Mouse (Mus musculus) urinary bladder, postnatal 4 days (tissue): ENCODE data around the gene Pfkfb1.

Experiments used
- DNase-seq, 2 experiments: peaks; one replicate each; pipeline ENCODE4 v3.0.0; 2021 to 2022; ENCODE audit warnings: low spot score in 2 of 2

Pfkfb1 gene

DNA sequence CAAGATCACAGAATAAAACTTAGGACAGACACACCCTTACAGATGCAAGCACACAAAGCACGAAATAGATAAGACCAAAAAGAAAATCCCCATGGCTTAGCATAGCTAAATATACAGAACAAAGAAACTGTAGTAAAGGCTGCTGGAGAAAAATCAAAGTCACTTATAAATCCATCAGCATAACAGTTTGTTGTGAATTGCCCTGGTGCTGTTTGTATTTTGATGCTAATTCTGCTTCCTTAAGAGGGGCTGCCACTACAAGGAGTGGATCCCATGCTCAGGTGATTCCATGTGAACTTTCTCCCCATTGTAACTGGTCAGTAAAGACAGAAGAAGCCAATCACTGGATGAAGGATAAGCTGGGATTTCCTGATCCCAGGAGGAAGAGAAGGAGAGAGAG is 89.5 kb downstream of the Pfkfb1 start:
- no peak for DNase-seq
